Mouse (Mus musculus): Measurements from ENCODE around the gene Dido1. TPM values are rescaled to one million over a fixed set of nuclear protein-coding genes. Genes with fewer than 3 reads are reported as not detected.
"Not testable (repeated sequence)": the region's sequence is repeated elsewhere in the genome, so short reads cannot be mapped to it uniquely, and the experiment has no call there.

Dido1 gene
- polyA plus RNA-seq, 1 experiment from 2014 or later: 43.6 TPM

DNA sequence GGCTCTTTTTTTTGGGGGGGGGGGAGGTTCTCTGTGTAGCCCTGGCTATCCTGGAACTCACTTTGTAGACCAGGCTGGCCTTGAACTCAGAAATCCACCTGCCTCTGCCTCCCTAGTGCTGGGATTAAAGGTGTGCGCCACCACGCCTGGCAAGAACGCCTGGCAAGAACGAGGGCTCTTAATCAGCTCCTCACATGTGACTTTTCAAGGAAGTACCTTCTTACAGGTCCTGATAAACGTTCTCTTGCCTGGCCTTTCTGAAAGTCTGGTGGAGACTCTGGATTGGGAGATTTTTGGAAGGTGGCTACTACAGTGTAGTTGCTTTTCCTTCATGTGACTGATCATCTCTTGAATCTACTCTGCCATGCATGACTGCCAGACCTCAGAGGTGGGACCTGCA lies 12.9 kb upstream of the Dido1 start:
- peaks cover 61% of the 10 kb centered on the region for H3K36me3 ChIP-seq
- not testable (repeated sequence) for ATAC-seq (ENCODE audit: low FRiP score, low read depth)
- WGBS: 92% methylated on average over 5 of the region's 5 CpGs

DNA sequence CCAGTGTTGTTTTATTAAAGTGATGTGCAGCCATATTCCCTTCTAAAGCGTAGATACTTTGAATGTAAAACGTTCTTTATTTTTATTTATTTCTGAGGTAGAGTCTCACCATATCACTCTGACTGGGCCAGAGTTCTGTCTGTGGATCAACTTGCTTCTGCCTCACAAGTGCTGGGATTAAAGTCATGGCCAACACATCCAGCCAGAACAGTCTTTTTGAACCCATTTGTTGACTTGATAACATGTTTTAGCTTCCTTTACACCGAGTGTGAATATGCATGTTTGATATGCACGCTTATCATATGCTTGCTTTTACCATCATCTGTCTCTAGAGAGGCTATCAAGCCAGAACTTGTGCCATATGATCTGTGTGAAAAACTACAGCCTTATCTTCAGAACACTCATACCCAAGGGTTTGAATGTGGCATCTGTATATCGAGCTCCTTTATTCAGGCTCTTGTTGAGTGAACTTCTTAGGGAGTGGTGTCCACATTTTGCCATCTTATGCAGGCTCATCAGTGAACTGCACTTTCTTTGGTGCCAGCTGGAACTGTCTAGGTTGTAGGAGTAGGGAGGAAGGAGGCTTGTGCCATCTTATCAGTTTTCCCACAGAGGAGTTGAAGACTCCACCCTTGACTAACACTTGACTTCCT lies 2.4 kb upstream of the Dido1 start:
- ATAC-seq (ENCODE audit: low FRiP score, low read depth): no peak

More for the DNA sequence above, 12.9 kb upstream of the Dido1 start:
- not testable (repeated sequence) for H3K4me2 ChIP-seq (replicated peaks); H3K4me3 ChIP-seq; H3K9me3 ChIP-seq; H3K27ac ChIP-seq (replicated peaks); H3K9ac ChIP-seq (replicated peaks); H3K27me3 ChIP-seq; H3K4me1 ChIP-seq

DNA sequence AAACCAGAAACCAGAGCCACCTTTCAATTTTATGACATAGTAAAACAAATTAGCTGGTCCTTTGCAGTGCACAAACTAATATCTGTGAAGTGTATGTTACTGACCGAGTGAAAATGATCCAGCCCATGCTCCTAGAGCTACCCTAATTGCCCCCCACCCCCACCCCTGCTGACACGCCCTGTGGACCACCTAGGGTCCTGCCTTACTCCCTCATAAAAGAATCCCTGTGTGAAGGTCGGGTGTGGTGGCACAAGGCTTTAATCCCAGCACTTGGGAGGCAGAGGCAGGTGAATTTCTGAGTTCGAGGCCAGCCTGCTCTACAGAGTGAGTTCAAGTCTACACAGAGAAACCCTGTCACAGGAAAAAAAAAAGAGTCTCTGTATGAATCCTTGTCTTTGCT lies 1.7 kb upstream of the Dido1 start:
- Histone ChIP-seq H3K4me2 (replicated peaks) (peak overlapping the region; percentile 66), H3K36me3 (peaks cover 30% of the 10 kb centered on the region), H3K27ac (replicated peaks) (no peak overlapping the region), H3K9me3 (no peaks in the 10 kb centered on the region), H3K9ac (replicated peaks) (no peak overlapping the region; the same call in 1 of the 2 replicates), H3K4me3 (peak overlapping the region; percentile 100), H3K4me1 (peaks cover 21% of the 10 kb centered on the region), H3K27me3 (no peaks in the 10 kb centered on the region)
- 78% methylated on average over 4 of the region's 4 CpGs for WGBS
- no peak for ATAC-seq (ENCODE audit: low FRiP score, low read depth)

More for the DNA sequence above, 2.4 kb upstream of the Dido1 start:
- H3K4me3 ChIP-seq: no peak overlapping the region
- no peak overlapping the region for H3K9ac ChIP-seq (replicated peaks)
- WGBS: 96% methylated on average over 5 of the region's 5 CpGs
- H3K36me3 ChIP-seq: peaks cover 37% of the 10 kb centered on the region
- no peak overlapping the region for H3K27ac ChIP-seq (replicated peaks)
- H3K4me1 ChIP-seq: peaks cover 21% of the 10 kb centered on the region
- H3K27me3 ChIP-seq: no peaks in the 10 kb centered on the region
- no peak overlapping the region for H3K4me2 ChIP-seq (replicated peaks)
- H3K9me3 ChIP-seq: no peaks in the 10 kb centered on the region

DNA sequence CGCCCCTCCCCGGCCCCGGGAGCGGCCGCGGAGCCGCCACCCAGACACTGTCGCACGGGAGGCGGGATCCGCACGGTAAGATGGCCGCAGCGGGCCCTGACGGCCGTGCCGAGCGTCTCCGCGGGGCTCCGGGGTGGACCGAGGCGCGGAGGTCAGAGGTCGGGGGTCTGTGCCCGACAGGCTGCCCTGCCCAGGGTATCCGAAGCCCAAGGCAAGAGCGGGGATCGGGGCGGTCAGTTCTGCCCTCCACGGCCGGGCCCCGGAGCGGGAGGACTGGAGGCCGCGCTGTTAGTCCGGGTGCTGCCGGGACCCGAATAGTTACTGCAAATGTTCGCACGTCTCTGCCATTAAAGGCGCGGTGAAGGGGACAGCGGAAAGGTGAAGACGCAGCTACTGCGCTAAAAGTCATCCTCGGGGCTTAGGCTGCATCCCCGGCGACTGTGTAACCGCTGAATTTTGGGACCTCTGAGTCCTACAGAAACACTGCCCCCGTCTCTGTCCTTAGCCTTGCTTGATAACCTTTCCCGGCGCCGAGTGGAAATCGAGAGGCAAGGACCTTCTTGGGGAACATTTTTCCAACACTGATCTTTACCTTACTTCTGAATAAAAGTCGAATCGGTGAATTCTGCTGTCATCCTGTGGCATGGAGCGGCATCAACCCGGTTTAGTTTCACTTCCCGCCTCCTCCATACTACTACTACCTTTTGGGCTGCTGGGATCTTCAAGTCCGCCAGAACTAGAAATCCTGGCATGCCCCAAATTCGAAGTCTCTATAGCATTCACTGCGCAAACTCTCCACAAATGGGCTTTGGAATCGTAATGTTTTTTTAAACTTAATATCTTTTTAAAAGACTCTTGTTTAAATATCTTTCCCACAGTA lies 717 bp upstream of the Dido1 start:
- Histone ChIP-seq H3K9me3 (no peaks in the 10 kb centered on the region), H3K36me3 (peaks cover 25% of the 10 kb centered on the region), H3K4me3 (peak overlapping the region; percentile 100), H3K4me2 (replicated peaks) (peak overlapping the region; percentile 66), H3K4me1 (peaks cover 21% of the 10 kb centered on the region), H3K9ac (replicated peaks) (peak overlapping the region; percentile 99), H3K27ac (replicated peaks) (peak overlapping the region; percentile 84), H3K27me3 (no peaks in the 10 kb centered on the region)
- WGBS: 2% methylated on average over 61 of the region's 64 CpGs
- peak; percentile 68 for ATAC-seq (ENCODE audit: low FRiP score, low read depth)

DNA sequence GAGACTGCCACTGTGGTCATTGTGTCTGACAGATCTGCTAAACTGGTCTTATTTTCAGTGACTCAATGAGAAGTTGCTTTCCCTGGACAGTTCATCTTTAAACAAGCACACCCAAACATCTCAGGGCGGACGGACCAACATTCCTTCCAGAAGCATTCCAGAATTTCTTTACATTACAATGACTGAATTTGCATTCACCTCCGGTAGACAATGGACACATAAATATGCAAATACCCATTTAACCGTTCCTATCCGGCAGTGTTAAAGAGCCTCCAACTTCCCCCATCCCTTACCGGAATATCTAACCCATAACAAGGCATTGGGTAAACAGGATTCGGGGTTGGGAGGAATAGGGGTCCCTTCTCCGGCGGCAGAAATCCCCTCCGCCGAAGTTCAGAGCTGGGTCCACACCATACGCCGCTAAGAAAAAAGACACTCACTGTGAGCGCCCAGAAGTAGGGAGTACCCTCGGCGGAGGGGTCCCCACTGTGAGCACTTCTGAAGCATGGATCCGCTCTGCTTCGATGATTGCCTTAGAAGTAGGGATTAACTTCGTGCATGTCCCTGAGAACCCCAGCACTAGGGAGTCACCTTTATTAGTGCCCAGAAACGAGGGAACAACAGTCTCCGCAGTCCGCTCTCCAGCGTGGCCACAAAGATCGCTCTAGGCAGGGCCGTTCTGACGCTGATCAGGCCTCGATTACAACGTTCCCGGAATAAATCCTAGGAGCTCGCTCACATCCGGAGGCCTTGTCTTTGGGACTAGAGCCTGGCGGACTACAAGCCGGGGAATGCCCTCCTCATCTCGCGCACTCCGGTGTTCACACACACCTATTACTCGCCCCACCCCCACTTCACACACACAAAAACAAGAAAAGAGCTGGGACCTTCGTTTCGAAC lies 526 bp downstream of the Dido1 start:
- Histone ChIP-seq H3K4me2 (replicated peaks) (peak overlapping the region; percentile 86), H3K27me3 (no peaks in the 10 kb centered on the region), H3K4me1 (peaks cover 21% of the 10 kb centered on the region), H3K36me3 (peaks cover 18% of the 10 kb centered on the region), H3K4me3 (peak overlapping the region; percentile 100), H3K9ac (replicated peaks) (peak overlapping the region; percentile 99), H3K27ac (replicated peaks) (peak overlapping the region; percentile 77), H3K9me3 (no peaks in the 10 kb centered on the region)
- under 1% methylated on average over 39 of the region's 39 CpGs for WGBS
- ATAC-seq (ENCODE audit: low FRiP score, low read depth): no peak; the same call in 1 of the 2 replicates

DNA sequence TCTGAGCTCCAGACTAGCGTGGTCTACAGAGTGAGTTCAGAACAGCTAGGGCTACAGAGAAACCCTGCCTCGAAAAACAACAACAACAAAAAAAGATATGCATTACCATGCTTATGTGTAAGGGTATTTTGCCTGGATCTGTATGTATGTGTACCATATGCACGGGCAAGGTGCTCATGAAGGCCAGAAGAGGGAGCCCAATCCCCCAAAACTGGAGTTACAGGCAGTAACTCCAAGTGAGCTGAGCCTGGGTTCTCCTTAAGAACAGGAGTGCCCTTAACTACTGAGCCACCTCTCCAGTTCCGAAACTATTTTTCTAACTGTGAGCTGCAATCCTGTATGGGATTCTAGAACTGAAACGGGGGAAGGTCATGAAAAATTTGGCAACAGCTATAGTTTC lies 3.8 kb downstream of the Dido1 start:
- Histone ChIP-seq H3K4me2 (replicated peaks) (no peak overlapping the region), H3K9ac (replicated peaks) (no peak overlapping the region), H3K36me3 (no peaks in the 10 kb centered on the region), H3K27me3 (no peaks in the 10 kb centered on the region), H3K9me3 (no peaks in the 10 kb centered on the region), H3K4me3 (no peak overlapping the region), H3K4me1 (peaks cover 23% of the 10 kb centered on the region), H3K27ac (replicated peaks) (no peak overlapping the region)
- 92% methylated on average over 5 of the region's 5 CpGs for WGBS
- no peak for ATAC-seq (ENCODE audit: low FRiP score, low read depth)

DNA sequence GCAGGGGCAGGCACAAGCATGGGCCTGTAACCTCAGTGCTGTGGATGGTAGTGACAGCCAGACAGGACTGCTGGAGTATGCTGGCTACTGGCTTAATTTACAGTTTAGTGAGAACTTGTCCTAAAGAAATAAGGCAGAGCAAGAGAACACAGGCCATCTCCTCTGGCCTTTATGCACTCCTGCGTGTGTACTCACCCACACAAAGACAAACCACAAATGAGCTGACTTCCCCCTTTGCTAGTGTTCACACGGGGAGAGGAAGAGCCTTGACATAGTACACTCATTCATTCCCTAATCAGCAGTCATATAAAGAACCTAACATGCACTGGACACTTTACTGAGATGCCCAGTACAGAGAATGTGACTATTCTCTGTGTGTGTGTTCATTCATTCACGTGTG lies 4.7 kb downstream of the Dido1 start:
- no peak overlapping the region for H3K4me3 ChIP-seq
- H3K9ac ChIP-seq (replicated peaks): no peak overlapping the region
- no peak overlapping the region for H3K4me2 ChIP-seq (replicated peaks)
- H3K27ac ChIP-seq (replicated peaks): no peak overlapping the region
- 84% methylated on average over 3 of the region's 3 CpGs for WGBS
- no peaks in the 10 kb centered on the region for H3K27me3 ChIP-seq
- H3K36me3 ChIP-seq: no peaks in the 10 kb centered on the region
- H3K4me1 ChIP-seq: peaks cover 30% of the 10 kb centered on the region
- no peaks in the 10 kb centered on the region for H3K9me3 ChIP-seq
- ATAC-seq (ENCODE audit: low FRiP score, low read depth): no peak

DNA sequence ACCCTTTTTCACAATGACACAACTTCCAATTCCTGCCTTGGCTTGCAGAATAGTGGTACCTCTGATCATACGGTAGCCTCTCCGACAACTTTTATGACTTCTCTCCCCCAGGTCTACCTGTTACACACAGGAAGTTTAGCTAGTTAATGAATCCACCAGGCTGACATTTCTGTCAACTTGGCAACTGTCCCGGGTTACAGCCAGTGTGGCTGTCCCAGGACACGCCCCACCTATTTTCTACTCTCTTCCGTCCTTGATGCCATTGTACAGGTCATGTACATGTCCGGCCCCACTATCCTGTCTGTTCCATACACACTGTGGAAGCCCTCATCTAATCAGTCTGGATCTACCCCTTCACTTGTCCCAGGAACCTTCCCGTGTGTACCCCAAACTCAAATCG lies 5.2 kb downstream of the Dido1 start:
- no peak overlapping the region for H3K4me3 ChIP-seq
- H3K36me3 ChIP-seq: no peaks in the 10 kb centered on the region
- peaks cover 35% of the 10 kb centered on the region for H3K4me1 ChIP-seq
- H3K9me3 ChIP-seq: no peaks in the 10 kb centered on the region
- no peak for ATAC-seq (ENCODE audit: low FRiP score, low read depth)
- WGBS: 97% methylated on average over 8 of the region's 8 CpGs
- no peaks in the 10 kb centered on the region for H3K27me3 ChIP-seq
- H3K4me2 ChIP-seq (replicated peaks): no peak overlapping the region
- H3K9ac ChIP-seq (replicated peaks): no peak overlapping the region
- no peak overlapping the region for H3K27ac ChIP-seq (replicated peaks)

DNA sequence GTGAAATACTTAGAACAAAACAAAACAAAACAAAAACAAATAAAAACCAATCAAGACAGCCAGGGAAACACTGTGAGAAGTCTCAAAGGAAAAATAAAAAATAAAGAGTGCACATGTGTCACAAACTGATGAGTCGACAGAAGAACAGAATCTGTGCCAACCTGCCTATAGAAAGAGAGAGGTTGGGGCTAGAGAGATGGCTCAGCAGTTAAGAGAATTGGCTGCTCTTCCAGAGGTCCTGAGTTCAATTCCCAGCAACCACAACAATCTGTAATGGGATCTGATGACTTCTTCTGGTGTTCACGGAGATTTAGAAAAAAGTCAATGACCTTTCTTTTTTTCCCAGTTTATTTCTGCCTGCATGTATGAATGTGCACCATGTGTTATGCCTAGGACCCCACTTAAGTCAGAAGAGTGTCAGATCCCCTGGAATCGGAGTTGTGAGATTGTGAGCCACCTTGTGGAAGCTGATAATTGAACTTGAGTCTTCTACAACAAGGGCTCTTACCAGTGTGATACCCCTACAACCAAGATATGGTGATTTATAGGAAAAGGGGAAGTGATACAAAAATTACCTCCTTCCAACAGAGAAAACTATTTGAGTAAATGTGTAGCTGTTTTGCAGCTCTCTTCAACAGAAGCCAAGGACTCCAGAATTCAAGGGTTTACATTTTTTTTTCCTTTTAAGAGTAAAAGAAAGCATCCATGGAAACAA lies 6.0 kb downstream of the Dido1 start:
- ATAC-seq (ENCODE audit: low FRiP score, low read depth): no peak
- 74% methylated on average over 3 of the region's 3 CpGs for WGBS
- no peak overlapping the region for H3K4me3 ChIP-seq
- H3K4me2 ChIP-seq (replicated peaks): no peak overlapping the region
- peaks cover 34% of the 10 kb centered on the region for H3K4me1 ChIP-seq
- H3K27me3 ChIP-seq: no peaks in the 10 kb centered on the region
- no peaks in the 10 kb centered on the region for H3K36me3 ChIP-seq
- H3K9ac ChIP-seq (replicated peaks): no peak overlapping the region
- no peak overlapping the region for H3K27ac ChIP-seq (replicated peaks)
- H3K9me3 ChIP-seq: no peaks in the 10 kb centered on the region

DNA sequence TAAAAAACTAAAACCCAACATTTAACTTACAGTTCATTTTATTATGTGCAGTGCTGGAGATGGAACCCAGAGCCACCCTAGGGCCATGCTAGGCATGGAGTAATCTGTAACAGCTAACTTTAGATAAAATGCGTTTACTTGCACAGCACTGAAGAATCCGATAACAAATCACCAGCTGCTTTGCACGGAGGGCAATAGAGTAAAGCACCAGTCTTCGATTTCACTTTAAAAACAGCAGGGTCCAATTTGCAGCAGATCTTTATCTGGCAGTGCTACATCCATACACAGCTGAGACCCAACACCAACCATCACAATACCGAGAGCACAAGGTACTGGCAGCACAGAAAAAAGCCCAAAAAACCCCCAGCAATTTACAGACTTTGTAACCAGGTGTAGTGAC lies 6.6 kb downstream of the Dido1 start:
- H3K4me2 ChIP-seq (replicated peaks): no peak overlapping the region
- no peak for ATAC-seq (ENCODE audit: low FRiP score, low read depth)
- no peak overlapping the region for H3K4me3 ChIP-seq
- no peak overlapping the region for H3K27ac ChIP-seq (replicated peaks)
- H3K9me3 ChIP-seq: no peaks in the 10 kb centered on the region
- no peaks in the 10 kb centered on the region for H3K27me3 ChIP-seq
- 79% methylated on average over 5 of the region's 5 CpGs for WGBS
- peaks cover 28% of the 10 kb centered on the region for H3K4me1 ChIP-seq
- H3K9ac ChIP-seq (replicated peaks): no peak overlapping the region
- H3K36me3 ChIP-seq: no peaks in the 10 kb centered on the region

DNA sequence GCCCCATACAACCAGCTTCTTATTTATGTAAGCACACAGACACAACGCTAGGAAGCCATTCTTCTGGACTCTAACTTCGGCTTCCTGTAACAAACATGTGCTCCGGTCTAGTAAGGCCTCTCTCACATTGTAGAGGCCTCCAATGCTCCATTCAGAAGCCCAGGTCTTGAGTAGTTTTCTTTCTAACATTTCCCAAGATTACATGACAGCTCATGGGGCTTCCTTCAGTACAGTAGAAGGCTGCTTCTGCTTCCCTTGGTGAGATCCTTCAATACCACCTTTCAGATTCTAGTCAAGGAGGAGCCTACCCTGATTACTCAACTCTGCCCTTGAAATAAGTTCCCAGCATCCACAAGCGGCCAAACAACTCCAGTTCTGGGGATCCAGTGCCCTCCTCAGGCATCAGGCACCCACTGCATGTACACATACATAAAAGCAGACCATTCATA lies 7.1 kb downstream of the Dido1 start:
- Histone ChIP-seq H3K4me2 (replicated peaks) (peak overlapping the region; percentile 97), H3K4me1 (peaks cover 28% of the 10 kb centered on the region), H3K9me3 (no peaks in the 10 kb centered on the region), H3K9ac (replicated peaks) (peak overlapping the region; percentile 96), H3K27me3 (no peaks in the 10 kb centered on the region), H3K27ac (replicated peaks) (peak overlapping the region; percentile 89), H3K4me3 (peak overlapping the region; percentile 93), H3K36me3 (no peaks in the 10 kb centered on the region)
- WGBS: 32% methylated on average over 4 of the region's 4 CpGs
- ATAC-seq (ENCODE audit: low FRiP score, low read depth): no peak

All from midbrain, embryonic 12.5 days (tissue).